Mouse (Mus musculus): ENCODE results near the gene Snx22. TPM values are rescaled to one million over a fixed set of nuclear protein-coding genes. Genes with fewer than 3 reads are reported as not detected.

The Snx22 gene
- total and polyA plus RNA-seq, 3 experiments = 0.39 to 11.4 TPM; not detected in 1

DNA sequence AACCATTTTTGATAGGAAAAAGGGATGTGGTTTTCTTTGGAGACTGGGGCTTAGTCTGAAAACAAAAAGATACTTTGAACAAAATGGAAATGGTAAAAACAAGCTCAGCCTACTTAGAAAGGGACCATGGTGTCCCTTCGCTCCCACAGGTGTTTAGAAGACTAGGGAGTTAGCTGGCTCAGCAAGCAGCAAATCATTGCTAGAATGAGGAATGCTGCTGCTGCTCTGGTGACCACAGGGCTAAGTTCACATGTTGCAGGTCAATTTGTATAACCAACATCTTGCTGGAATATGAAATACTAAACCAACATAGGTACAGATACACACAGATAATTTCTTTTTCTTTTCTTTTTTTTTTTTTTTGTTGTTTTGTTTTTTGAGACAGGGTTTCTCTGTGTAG is 40.1 kb upstream of the Snx22 start:
- TF ChIP-seq ZKSCAN1 (IDR thresholded peaks at IDR 0.05; ENCODE audit: borderline replicate concordance, low read depth, low read length) = no peak
- no peak for TF ChIP-seq HCFC1 (IDR thresholded peaks at IDR 0.05; ENCODE audit: low read depth, low read length)
- no peak for TF ChIP-seq POLR2A (IDR thresholded peaks at IDR 0.05; ENCODE audit: low read depth, low read length)
- no peak for TF ChIP-seq CTCF (conservative IDR thresholded peaks at IDR 0.05 in 1 of 2, IDR thresholded peaks at IDR 0.05 in 1 of 2; ENCODE audit: low read depth in 2 of 2, low read length in 2 of 2)
- no peak for TF ChIP-seq TBP (conservative IDR thresholded peaks at IDR 0.05; ENCODE audit: low read depth, low read length)
- no peak for TF ChIP-seq JUN (IDR thresholded peaks at IDR 0.05; ENCODE audit: insufficient read depth, low read depth, low read length)
- H3K4me3 ChIP-seq (replicated peaks in 1 of 3; ENCODE audit: low read depth in 2 of 3, low read length in 2 of 3, poor library complexity in 1 of 3) = no peak overlapping the region
- H3K9me3 ChIP-seq (replicated peaks; ENCODE audit: low read length) = no peaks in the 10 kb centered on the region
- in situ Hi-C loops (cut with MboI; ENCODE audit: low pct_ligation_motif_present, low pct_unique_long_range_greater_than_20kb, low sequenced_read_pairs) = no loop called here
- peaks cover 34 to 75% of the 10 kb centered on the region in 2 experiments for H3K36me3 ChIP-seq (replicated peaks in 1 of 2; ENCODE audit: control insufficient read depth in 1 of 2, insufficient read depth in 1 of 2, low read length in 1 of 2)
- H3K9ac ChIP-seq (ENCODE audit: insufficient read depth, low read depth) = no peak overlapping the region
- no peaks in the 10 kb centered on the region for H3K27me3 ChIP-seq (replicated peaks)
- dilution Hi-C loops (cut with MboI; ENCODE audit: extremely low pct_ligation_motif_present, extremely low pct_unique_long_range_greater_than_20kb, low sequenced_read_pairs) = no loop called here
- peaks cover 11% of the 10 kb centered on the region; the same call in 1 of the 2 replicates for H3K79me2 ChIP-seq (replicated peaks; ENCODE audit: control insufficient read depth, extremely low read depth, insufficient read depth, poor library complexity, severe bottlenecking)
- no peak overlapping the region for H3K27ac ChIP-seq (ENCODE audit: insufficient read depth, low read depth)
- DNase-seq (ENCODE audit: extremely low read depth) = no peak
- no peak overlapping the region for H3K4me2 ChIP-seq (ENCODE audit: insufficient read depth, low read depth, poor library complexity, severe bottlenecking)
- peaks cover 8 to 48% of the 10 kb centered on the region in 2 experiments; a peak in 3 of 4 replicates for H3K4me1 ChIP-seq (ENCODE audit: control insufficient read depth in 1 of 2, insufficient read depth in 2 of 2)

DNA sequence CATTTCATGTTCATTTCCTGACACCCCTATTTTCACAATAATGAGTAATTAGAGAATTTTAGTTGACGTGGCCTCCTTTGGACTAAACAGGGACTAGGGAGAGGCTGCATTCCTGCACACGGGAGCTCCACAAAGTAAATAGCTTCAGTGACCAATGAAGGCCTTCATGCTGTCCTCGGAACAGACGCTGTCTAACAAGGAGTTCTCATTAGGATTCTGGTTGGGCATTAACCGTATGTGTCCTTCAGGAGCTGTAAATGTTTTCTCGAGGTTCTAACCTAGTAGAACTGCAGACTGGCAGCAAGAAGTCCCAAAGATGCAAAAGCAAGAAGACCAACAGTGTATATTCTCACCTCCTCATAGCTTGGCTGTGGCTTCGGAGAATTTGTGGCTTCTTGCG is 35.6 kb upstream of the Snx22 start:
- Histone ChIP-seq H3K9ac (ENCODE audit: insufficient read depth, low read depth) (no peak overlapping the region), H3K4me1 (ENCODE audit: control insufficient read depth in 1 of 2, insufficient read depth in 2 of 2) (peaks cover 8 to 35% of the 10 kb centered on the region in 2 experiments; a peak in 3 of 4 replicates), H3K36me3 (replicated peaks in 1 of 2; ENCODE audit: control insufficient read depth in 1 of 2, insufficient read depth in 1 of 2, low read length in 1 of 2) (peaks cover 61 to 85% of the 10 kb centered on the region in 2 experiments), H3K4me2 (ENCODE audit: insufficient read depth, low read depth, poor library complexity, severe bottlenecking) (no peak overlapping the region), H3K27ac (ENCODE audit: insufficient read depth, low read depth) (no peak overlapping the region), H3K4me3 (replicated peaks in 1 of 3; ENCODE audit: low read depth in 2 of 3, low read length in 2 of 3, poor library complexity in 1 of 3) (no peak overlapping the region), H3K27me3 (replicated peaks) (no peaks in the 10 kb centered on the region), H3K79me2 (replicated peaks; ENCODE audit: control insufficient read depth, extremely low read depth, insufficient read depth, poor library complexity, severe bottlenecking) (0 out of 2 replicates have a peak, but pooled peaks cover 5% of the 10 kb centered on the region), H3K9me3 (replicated peaks; ENCODE audit: low read length) (no peaks in the 10 kb centered on the region)
- in situ Hi-C loops (cut with MboI; ENCODE audit: low pct_ligation_motif_present, low pct_unique_long_range_greater_than_20kb, low sequenced_read_pairs) = no loop called here
- TF ChIP-seq HCFC1 (IDR thresholded peaks at IDR 0.05; ENCODE audit: low read depth, low read length) (no peak), ELF1 (IDR thresholded peaks at IDR 0.05; ENCODE audit: low read depth, low read length) (no peak), MYC (IDR thresholded peaks at IDR 0.05; ENCODE audit: low read depth, low read length) (no peak), CTCF (conservative IDR thresholded peaks at IDR 0.05 in 1 of 2, IDR thresholded peaks at IDR 0.05 in 1 of 2; ENCODE audit: low read depth in 2 of 2, low read length in 2 of 2) (no peak), CHD2 (IDR thresholded peaks at IDR 0.05; ENCODE audit: low read length) (no peak), RCOR1 (conservative IDR thresholded peaks at IDR 0.05; ENCODE audit: low read depth, low read length) (no peak), UBTF (IDR thresholded peaks at IDR 0.05; ENCODE audit: low read depth, low read length) (no peak)
- no peak for DNase-seq (ENCODE audit: extremely low read depth)
- dilution Hi-C loops (cut with MboI; ENCODE audit: extremely low pct_ligation_motif_present, extremely low pct_unique_long_range_greater_than_20kb, low sequenced_read_pairs) = no loop called here

DNA sequence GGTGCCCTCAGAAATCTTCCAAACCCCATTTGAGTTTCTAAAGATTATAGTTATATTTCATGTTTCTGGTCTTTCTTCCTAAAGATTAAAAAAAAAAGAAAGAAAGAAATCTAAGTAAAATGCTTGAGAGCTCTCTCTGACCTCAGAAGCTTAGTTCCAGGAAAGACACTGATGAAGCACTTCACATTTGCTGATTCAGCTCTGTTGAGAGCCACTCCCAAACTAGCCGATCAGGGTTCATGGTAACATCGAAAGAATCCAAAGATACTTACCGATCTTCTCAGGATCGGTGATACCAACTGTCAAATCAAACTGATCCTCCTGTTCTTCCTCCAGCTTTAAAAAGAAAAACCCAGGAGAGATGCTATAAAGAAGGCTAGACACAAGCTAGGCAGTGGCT is 35.1 kb upstream of the Snx22 start:
- Histone ChIP-seq H3K9me3 (replicated peaks; ENCODE audit: low read length) (no peaks in the 10 kb centered on the region), H3K9ac (ENCODE audit: insufficient read depth, low read depth) (no peak overlapping the region), H3K4me1 (ENCODE audit: control insufficient read depth in 1 of 2, insufficient read depth in 2 of 2) (peaks cover 8 to 35% of the 10 kb centered on the region in 2 experiments; a peak in 3 of 4 replicates), H3K27me3 (replicated peaks) (no peaks in the 10 kb centered on the region), H3K36me3 (replicated peaks in 1 of 2; ENCODE audit: control insufficient read depth in 1 of 2, insufficient read depth in 1 of 2, low read length in 1 of 2) (peaks cover 61 to 87% of the 10 kb centered on the region in 2 experiments), H3K27ac (ENCODE audit: insufficient read depth, low read depth) (no peak overlapping the region), H3K4me2 (ENCODE audit: insufficient read depth, low read depth, poor library complexity, severe bottlenecking) (no peak overlapping the region), H3K79me2 (replicated peaks; ENCODE audit: control insufficient read depth, extremely low read depth, insufficient read depth, poor library complexity, severe bottlenecking) (0 out of 2 replicates have a peak, but pooled peaks cover 5% of the 10 kb centered on the region), H3K4me3 (replicated peaks in 1 of 3; ENCODE audit: low read depth in 2 of 3, low read length in 2 of 3, poor library complexity in 1 of 3) (no peak overlapping the region)
- dilution Hi-C loops (cut with MboI; ENCODE audit: extremely low pct_ligation_motif_present, extremely low pct_unique_long_range_greater_than_20kb, low sequenced_read_pairs) (no loop called here), in situ Hi-C loops (cut with MboI; ENCODE audit: low pct_ligation_motif_present, low pct_unique_long_range_greater_than_20kb, low sequenced_read_pairs) (no loop called here)
- DNase-seq (ENCODE audit: extremely low read depth) = no peak
- TF ChIP-seq SMC3 (IDR thresholded peaks at IDR 0.05; ENCODE audit: low read depth, low read length) (no peak), KAT2A (IDR thresholded peaks at IDR 0.05; ENCODE audit: insufficient replicate concordance, low read length) (no peak), ZNF384 (IDR thresholded peaks at IDR 0.05; ENCODE audit: low read depth, low read length) (no peak), SIN3A (IDR thresholded peaks at IDR 0.05; ENCODE audit: low read length) (no peak), IRF4 (IDR thresholded peaks at IDR 0.05; ENCODE audit: low read depth, low read length) (no peak)
